Mouse (Mus musculus): ENCODE data around the gene 4930596D02Rik. TPM values are rescaled to one million over a fixed set of nuclear protein-coding genes. Genes with fewer than 3 reads are reported as not detected.

4930596D02Rik gene
- total RNA-seq (2014; fragmentation: Nextera tagmentation) (not detected in 2 replicates), total RNA-seq (2017) (not detected in 2 replicates)

GRCm38 (mm10) chr14:35811878-35812277, at the start of gene 4930596D02Rik:
Gene 4930596D02Rik, minus strand, starts transcription at chr14:35811978.
- ATAC-seq (replicated peaks; ENCODE audit: poor library complexity, severe bottlenecking) = no peak

- no peak for ATAC-seq (replicated peaks; ENCODE audit: poor library complexity, severe bottlenecking)
These were observed 41.5 kb upstream of the 4930596D02Rik start for GRCm38 (mm10) chr14:35853254-35853653.

GRCm38 (mm10) chr14:35845271-35845670, 33.5 kb upstream of the 4930596D02Rik start:
- no peak for ATAC-seq (replicated peaks; ENCODE audit: poor library complexity, severe bottlenecking)

- ATAC-seq (replicated peaks; ENCODE audit: poor library complexity, severe bottlenecking) = no peak
These were observed 30.4 kb upstream of the 4930596D02Rik start for GRCm38 (mm10) chr14:35842111-35842721.

GRCm38 (mm10) chr14:35792656-35793213, 19.0 kb downstream of the 4930596D02Rik start:
- no peak for ATAC-seq (replicated peaks; ENCODE audit: poor library complexity, severe bottlenecking)

- ATAC-seq (replicated peaks; ENCODE audit: poor library complexity, severe bottlenecking) = no peak
These were observed 31.7 kb downstream of the 4930596D02Rik start for GRCm38 (mm10) chr14:35780033-35780432.

- no peak for ATAC-seq (replicated peaks; ENCODE audit: poor library complexity, severe bottlenecking)
These were observed 38.5 kb downstream of the 4930596D02Rik start for GRCm38 (mm10) chr14:35773306-35773705.

Data from granulocyte monocyte progenitor cell, adult 5-6 weeks (primary cell).